Mouse (Mus musculus): ENCODE measurements around the gene Maml2. TPM values are rescaled to one million over a fixed set of nuclear protein-coding genes. Genes with fewer than 3 reads are reported as not detected.
A peak's percentile ranks its signal among the peaks of the same experiment; 100 is the strongest.

Gene Maml2
- polyA plus RNA-seq, 1 experiment from 2014 or later = 9.3 TPM

DNA sequence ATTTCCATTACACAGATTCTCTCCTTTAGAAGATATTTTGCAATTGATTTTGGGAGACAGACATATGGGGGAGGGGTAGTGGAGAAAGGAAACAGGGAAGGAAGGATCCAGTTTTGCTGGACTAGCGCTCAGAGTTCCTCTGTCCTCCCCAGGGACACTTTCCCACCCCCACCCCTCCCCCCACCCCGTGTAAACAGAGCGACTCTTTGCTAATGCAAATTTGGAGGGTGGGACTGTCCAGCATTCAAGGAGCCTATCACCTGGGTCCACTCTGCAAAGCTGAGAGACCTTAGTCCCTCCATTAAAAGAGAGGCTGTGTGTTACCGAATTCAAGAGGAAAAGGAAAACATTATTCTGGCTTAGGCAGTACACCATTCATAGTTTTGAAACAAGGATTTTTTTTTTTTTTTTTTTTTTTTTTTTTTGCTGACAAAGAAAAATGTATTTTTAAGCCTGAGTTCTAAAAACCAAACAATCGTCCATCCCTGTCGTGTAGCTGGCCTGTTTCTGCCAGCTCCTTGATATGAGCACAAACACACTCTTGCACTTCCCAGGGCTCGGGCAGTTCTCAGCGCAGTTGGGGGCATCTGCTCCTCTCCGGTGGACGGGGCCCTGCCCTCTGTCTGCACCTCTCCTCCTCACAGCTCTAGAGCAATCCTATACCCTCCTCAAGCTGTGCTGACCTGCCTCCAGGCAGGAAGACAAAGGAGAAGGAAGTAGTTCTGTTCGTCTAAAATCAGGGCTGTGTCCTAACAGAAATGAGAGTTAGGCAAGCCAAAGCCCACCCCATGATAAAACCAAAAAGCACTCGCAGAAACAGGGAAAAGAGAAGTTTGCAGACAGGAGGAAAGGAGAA lies 364.2 kb downstream of the Maml2 start:
- no peak overlapping the region for H3K4me3 ChIP-seq
- H3K9me3 ChIP-seq = no peaks in the 10 kb centered on the region
- 0 out of 2 replicates have a peak, but pooled peaks have one; percentile 24 for ATAC-seq (replicated peaks)
- no peak overlapping the region for H3K27ac ChIP-seq (replicated peaks)
- peaks cover 10% of the 10 kb centered on the region for H3K4me1 ChIP-seq
- H3K9ac ChIP-seq (replicated peaks) = no peak overlapping the region
- no peaks in the 10 kb centered on the region for H3K36me3 ChIP-seq
- H3K4me2 ChIP-seq (replicated peaks) = no peak overlapping the region
- H3K27me3 ChIP-seq = no peaks in the 10 kb centered on the region
- 6% methylated on average over 12 of the region's 12 CpGs for WGBS

DNA sequence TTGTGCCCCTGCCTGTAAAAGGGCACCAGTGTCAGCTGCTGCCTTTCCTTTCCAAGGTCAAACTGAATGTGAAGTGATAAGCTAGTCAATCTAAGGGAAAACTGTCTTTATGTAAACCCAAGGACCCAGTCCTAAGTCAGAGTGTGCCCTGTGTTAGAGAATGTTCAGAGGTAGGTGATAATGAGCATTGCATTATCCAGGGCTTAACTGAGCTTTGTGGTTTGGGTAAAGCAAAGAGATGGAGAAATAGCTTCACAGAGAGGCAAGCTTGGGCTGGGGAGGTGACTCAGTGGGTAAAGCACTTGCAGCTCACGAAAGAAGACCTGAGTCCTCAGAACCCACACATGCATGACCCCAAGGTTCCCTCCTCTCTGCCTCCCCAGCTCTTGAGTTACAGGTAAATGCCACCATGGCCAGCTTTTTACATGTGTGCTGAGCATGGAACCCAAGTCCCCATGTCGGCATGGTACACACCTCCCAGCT lies 367.8 kb downstream of the Maml2 start:
- 86% methylated on average over 2 of the region's 2 CpGs for WGBS
- Histone ChIP-seq H3K27me3 (no peaks in the 10 kb centered on the region), H3K9me3 (no peaks in the 10 kb centered on the region), H3K4me1 (peaks cover 13% of the 10 kb centered on the region), H3K4me3 (no peak overlapping the region), H3K27ac (replicated peaks) (no peak overlapping the region), H3K9ac (replicated peaks) (no peak overlapping the region), H3K4me2 (replicated peaks) (no peak overlapping the region), H3K36me3 (no peaks in the 10 kb centered on the region)
- no peak for ATAC-seq (replicated peaks)

DNA sequence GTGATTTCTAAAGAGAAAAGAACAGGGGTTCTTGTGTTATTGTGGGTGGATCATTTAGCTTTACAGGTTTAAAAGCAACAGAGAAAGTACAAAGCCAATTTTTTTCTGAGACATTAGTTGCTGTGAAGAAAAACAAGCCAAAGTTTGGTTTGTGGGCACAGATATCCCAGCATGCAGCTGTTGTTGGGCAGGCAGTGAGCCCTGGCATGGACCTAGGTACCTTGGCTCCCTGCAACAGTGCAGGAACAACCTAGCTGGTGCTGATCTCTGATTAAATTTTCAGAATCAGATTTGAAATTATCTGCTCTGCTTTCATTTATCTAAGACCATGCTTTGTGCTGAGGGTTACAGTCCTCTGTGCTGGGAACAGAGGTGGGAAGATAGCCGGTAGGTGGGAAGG lies 370.2 kb downstream of the Maml2 start:
- WGBS = 98% methylated on average over 1 of the region's 1 CpGs
- Histone ChIP-seq H3K4me3 (no peak overlapping the region), H3K36me3 (no peaks in the 10 kb centered on the region), H3K9ac (replicated peaks) (no peak overlapping the region), H3K9me3 (no peaks in the 10 kb centered on the region), H3K4me1 (peaks cover 4% of the 10 kb centered on the region; the same call in 1 of the 2 replicates), H3K27me3 (no peaks in the 10 kb centered on the region), H3K4me2 (replicated peaks) (no peak overlapping the region), H3K27ac (replicated peaks) (no peak overlapping the region)
- no peak for ATAC-seq (replicated peaks)

DNA sequence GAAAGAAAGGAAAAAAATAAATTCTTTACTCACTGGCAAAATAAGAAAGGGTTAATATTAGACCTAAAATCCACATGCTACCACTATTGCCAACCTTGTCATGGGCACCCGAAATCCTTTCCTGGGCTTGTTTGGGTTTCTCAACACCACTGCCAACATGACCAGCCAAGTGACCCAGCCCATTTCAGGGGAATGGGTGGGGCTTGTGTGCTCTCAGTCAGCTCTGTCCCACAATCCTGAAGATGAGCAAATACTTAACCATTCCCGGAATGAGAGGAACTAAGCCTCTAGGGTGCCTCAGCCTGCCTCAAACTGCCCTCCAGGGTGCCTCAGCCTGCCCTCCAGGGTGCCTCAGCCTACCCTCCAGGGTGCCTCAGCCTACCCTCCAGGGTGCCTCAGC lies 371.0 kb downstream of the Maml2 start:
- Histone ChIP-seq H3K27me3 (no peaks in the 10 kb centered on the region), H3K4me3 (no peak overlapping the region), H3K9me3 (no peaks in the 10 kb centered on the region), H3K4me2 (replicated peaks) (no peak overlapping the region), H3K27ac (replicated peaks) (no peak overlapping the region), H3K9ac (replicated peaks) (no peak overlapping the region), H3K4me1 (peaks cover 4% of the 10 kb centered on the region; the same call in 1 of the 2 replicates), H3K36me3 (no peaks in the 10 kb centered on the region)
- WGBS = 75% methylated on average over 2 of the region's 2 CpGs
- ATAC-seq (replicated peaks) = no peak

DNA sequence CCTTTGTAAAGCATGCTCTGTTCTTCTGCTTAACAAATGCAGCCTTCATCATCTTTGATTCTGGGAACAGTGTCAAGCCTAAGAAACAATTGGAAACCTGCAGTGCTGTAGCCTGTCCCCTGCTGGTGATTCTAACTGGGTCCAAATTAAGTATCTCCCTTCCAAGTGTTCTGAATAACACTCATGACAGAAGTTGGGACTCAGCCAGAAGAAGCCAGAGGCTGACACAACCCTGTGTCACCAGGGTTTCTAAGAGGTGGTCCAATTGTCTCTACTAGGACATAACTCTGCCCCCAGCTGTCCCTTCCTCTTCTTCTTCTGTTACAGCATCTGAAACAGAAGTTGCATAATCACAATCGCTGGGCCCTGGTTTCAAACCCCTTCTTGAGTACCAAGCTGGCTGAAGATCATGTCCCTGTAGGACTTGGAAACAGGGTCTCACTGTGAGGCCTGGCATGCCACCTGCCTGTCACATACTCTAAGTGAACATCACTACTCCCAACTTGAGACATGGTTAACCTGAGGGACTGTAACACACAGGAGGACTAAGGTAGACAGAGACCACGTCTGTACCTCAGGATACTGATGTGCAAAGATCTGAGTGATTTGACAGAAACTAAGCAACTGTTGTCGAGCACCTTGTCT lies 373.5 kb downstream of the Maml2 start:
- Histone ChIP-seq H3K4me3 (no peak overlapping the region), H3K4me2 (replicated peaks) (no peak overlapping the region), H3K4me1 (peaks cover 4% of the 10 kb centered on the region; the same call in 1 of the 2 replicates), H3K27me3 (no peaks in the 10 kb centered on the region), H3K27ac (replicated peaks) (0 out of 2 replicates have a peak overlapping the region, but pooled peaks have one; percentile 1), H3K9me3 (no peaks in the 10 kb centered on the region), H3K36me3 (no peaks in the 10 kb centered on the region), H3K9ac (replicated peaks) (no peak overlapping the region)
- WGBS = 63% methylated on average over 3 of the region's 3 CpGs
- peak; percentile 43; the same call in 1 of the 2 replicates for ATAC-seq (replicated peaks)

DNA sequence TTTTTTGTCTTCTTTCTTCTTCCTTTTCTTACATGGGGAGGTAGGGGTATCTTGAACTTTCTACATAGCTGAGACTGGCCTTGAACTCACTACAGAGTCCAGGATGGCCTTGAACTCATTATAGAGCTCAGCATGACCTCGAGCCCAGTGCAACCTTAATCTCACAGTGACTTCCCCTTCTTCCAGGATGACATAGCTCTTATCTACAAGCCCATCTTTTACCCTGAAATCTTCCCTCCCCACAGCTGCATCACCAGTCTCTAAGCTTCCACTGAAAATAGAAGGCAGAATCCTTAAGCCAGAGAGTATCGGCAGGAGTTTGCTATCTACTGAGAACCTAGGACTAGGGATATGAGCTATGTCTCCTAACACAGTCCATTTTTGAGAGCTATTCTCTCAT lies 375.5 kb downstream of the Maml2 start:
- no peak overlapping the region for H3K27ac ChIP-seq (replicated peaks)
- no peaks in the 10 kb centered on the region for H3K36me3 ChIP-seq
- no peaks in the 10 kb centered on the region for H3K9me3 ChIP-seq
- ATAC-seq (replicated peaks) = no peak
- no peak overlapping the region for H3K9ac ChIP-seq (replicated peaks)
- no peak overlapping the region for H3K4me3 ChIP-seq
- H3K4me2 ChIP-seq (replicated peaks) = no peak overlapping the region
- peaks cover 4% of the 10 kb centered on the region; the same call in 1 of the 2 replicates for H3K4me1 ChIP-seq
- WGBS = 90% methylated on average over 2 of the region's 2 CpGs
- H3K27me3 ChIP-seq = no peaks in the 10 kb centered on the region

DNA sequence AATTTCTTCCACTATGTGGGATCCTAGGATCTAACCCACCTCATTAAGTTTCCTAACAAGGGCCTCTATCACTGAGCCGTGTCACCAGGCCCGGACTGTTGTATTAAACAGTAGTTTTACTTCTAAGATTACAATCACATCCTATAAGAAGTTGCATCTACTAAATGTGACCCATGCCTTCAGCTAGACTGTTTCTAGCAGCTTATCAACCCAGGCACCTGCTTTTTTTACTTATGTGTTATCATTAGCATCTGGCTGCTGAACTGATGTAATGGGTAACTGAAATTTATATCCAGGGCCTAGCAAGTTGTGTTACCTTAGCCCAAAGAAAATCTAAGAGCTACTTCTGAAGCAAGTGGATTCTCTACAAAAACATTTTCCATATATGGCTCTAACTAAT lies 380.3 kb downstream of the Maml2 start:
- Histone ChIP-seq H3K27me3 (no peaks in the 10 kb centered on the region), H3K36me3 (no peaks in the 10 kb centered on the region), H3K9ac (replicated peaks) (no peak overlapping the region), H3K9me3 (no peaks in the 10 kb centered on the region), H3K4me1 (peaks cover 11% of the 10 kb centered on the region), H3K4me2 (replicated peaks) (no peak overlapping the region), H3K27ac (replicated peaks) (no peak overlapping the region), H3K4me3 (no peak overlapping the region)
- WGBS = 90% methylated on average over 2 of the region's 2 CpGs
- no peak for ATAC-seq (replicated peaks)

DNA sequence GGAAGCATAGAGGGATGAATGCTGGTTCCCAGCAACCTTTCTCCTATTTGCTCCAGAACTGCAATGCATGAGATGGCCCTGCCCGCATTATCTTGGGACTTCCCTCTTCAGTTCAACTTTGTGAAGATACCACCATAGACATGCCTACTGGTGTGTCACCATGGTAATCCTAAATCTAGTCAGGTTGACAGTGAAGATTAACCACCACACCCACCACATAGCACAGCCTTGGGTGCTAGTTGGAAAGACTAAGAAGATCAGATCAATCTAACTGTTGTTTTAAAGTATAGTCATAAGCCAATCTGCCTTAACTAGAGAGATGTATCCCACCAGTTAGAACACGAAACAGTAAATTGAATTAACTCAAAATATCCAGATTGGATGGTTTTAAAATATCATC lies 381.9 kb downstream of the Maml2 start:
- H3K4me2 ChIP-seq (replicated peaks) = no peak overlapping the region
- WGBS = 96% methylated on average over 2 of the region's 2 CpGs
- no peaks in the 10 kb centered on the region for H3K9me3 ChIP-seq
- no peaks in the 10 kb centered on the region for H3K27me3 ChIP-seq
- no peak overlapping the region for H3K9ac ChIP-seq (replicated peaks)
- no peaks in the 10 kb centered on the region for H3K36me3 ChIP-seq
- H3K4me1 ChIP-seq = peaks cover 11% of the 10 kb centered on the region
- ATAC-seq (replicated peaks) = no peak
- H3K4me3 ChIP-seq = no peak overlapping the region
- no peak overlapping the region for H3K27ac ChIP-seq (replicated peaks)

DNA sequence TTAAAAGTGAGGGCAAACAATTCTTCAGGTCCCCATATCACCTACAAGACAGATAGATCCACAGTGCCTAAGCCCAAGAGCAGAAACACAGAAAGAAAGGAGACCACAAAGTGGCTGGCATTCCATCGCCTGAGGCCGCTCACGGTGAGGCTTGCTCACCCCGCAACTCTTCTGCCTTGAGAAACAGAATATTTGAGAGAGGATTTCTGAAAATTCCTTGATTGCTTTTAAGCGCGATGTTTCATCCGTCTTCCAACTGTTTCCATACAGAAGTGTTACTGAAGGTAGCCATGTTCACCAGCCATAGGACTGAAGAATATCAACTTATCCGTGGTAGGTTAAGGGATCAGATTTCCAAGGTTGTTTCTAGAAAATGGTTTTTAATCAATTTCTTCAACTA lies 383.4 kb downstream of the Maml2 start:
- 67% methylated on average over 8 of the region's 8 CpGs for WGBS

DNA sequence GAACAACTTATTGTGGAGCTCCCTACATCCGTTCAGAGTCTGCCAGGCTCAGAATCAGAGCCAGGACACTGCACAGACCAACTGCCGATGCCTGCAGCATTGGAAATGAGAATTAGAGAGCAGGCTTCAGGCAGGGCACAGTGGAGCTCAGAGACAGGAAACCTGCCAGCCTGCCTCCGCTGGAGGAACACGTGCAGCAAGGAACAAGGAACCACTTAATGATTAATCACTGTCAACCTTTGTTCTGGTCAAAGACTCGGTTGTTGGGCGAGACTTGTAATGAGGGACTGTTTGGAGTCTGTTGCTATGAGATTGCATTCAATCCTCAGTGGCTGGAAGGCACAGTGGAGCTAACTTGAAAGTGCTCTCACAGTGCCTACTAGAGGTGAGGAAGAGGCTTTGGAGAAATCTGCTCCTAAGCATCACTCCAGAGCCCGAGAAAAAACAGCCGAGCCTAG lies 383.9 kb downstream of the Maml2 start:
- 2% methylated on average over 8 of the region's 8 CpGs for WGBS
- Histone ChIP-seq H3K9ac (replicated peaks) (no peak overlapping the region), H3K4me3 (no peak overlapping the region; the same call in 1 of the 2 replicates), H3K27ac (replicated peaks) (peak overlapping the region; percentile 65), H3K4me1 (peaks cover 11% of the 10 kb centered on the region), H3K27me3 (no peaks in the 10 kb centered on the region), H3K36me3 (no peaks in the 10 kb centered on the region), H3K9me3 (no peaks in the 10 kb centered on the region), H3K4me2 (replicated peaks) (peak overlapping the region; percentile 34)
- ATAC-seq (replicated peaks) = peak; percentile 97

More for the DNA sequence above, 383.4 kb downstream of the Maml2 start:
- peak; percentile 6; the same call in 1 of the 2 replicates for ATAC-seq (replicated peaks)
- Histone ChIP-seq H3K27me3 (no peaks in the 10 kb centered on the region), H3K9me3 (no peaks in the 10 kb centered on the region), H3K4me3 (no peak overlapping the region), H3K4me2 (replicated peaks) (no peak overlapping the region; the same call in 1 of the 2 replicates), H3K27ac (replicated peaks) (peak overlapping the region; percentile 65), H3K9ac (replicated peaks) (no peak overlapping the region), H3K36me3 (no peaks in the 10 kb centered on the region), H3K4me1 (peaks cover 11% of the 10 kb centered on the region)

DNA sequence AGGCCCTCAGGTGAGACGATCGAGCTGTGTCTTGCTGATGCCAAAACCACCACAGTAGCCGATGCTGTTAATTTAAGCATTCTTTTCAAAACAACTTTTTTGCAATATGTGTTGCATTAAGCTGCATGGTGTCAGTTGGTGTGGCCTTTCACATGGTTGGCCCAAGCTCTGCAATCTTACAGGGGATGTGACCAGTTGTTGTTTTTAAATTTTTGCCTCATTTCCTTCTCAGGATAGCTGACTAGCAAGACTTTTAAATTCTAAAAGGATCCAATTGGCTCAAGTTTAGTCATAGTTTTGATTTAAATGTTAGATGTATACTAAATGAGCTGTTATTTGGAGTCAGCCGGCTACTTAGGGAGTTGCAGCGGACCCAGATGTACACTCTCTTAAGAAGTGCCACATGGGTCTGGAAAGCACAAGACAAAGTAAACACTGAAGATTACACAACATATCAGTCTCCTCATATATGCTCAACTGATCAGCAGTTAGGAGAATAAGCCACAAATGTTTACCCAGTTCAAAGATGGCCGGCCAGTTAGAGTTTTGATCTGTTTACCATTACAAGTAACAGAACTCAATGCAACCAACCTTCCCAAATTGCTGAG lies 386.7 kb downstream of the Maml2 start:
- no peaks in the 10 kb centered on the region for H3K9me3 ChIP-seq
- H3K4me3 ChIP-seq = no peak overlapping the region
- no peak overlapping the region for H3K9ac ChIP-seq (replicated peaks)
- WGBS = 92% methylated on average over 6 of the region's 6 CpGs
- no peak for ATAC-seq (replicated peaks)
- no peaks in the 10 kb centered on the region for H3K36me3 ChIP-seq
- no peaks in the 10 kb centered on the region for H3K27me3 ChIP-seq
- peaks cover 11% of the 10 kb centered on the region for H3K4me1 ChIP-seq
- H3K27ac ChIP-seq (replicated peaks) = no peak overlapping the region
- H3K4me2 ChIP-seq (replicated peaks) = no peak overlapping the region
